8 mouse cellular contexts compared by ENCODE assay signal in genomic region chr19:40513632-40514078, GRCm38 (mm10). TPM values are rescaled to one million over a fixed set of nuclear protein-coding genes. Genes with fewer than 3 reads are reported as not detected.
DNase-seq lines count a peak whose midpoint lies in the region; ATAC-seq lines count a peak whose summit lies in the region.

Gene Sorbs1, minus strand, starts transcription at chr19:40513779.

- no peaks in the 10 kb centered on the region for H3K36me3 ChIP-seq in heart, embryonic 13.5 days
- no peaks in the 10 kb centered on the region for H3K36me3 ChIP-seq in liver, embryonic 12.5 days
- H3K36me3 ChIP-seq in stomach, embryonic 15.5 days = no peaks in the 10 kb centered on the region

- H3K4me2 ChIP-seq in heart, embryonic 13.5 days = peak within 1 kb of the TSS; percentile 92
- H3K4me2 ChIP-seq in liver, embryonic 12.5 days = peak within 1 kb of the TSS; percentile 90
- H3K4me2 ChIP-seq in stomach, embryonic 15.5 days = peak within 1 kb of the TSS; percentile 84

- DNase-seq in CD4-positive, CD25-positive, alpha-beta regulatory T cell, adult 2 months (ENCODE audit: low read depth, low spot score) = peak; percentile 97
- DNase-seq in fat pad, adult 2 months (ENCODE audit: extremely low read depth, low read depth, low spot score) = peak; percentile 30
- DNase-seq in kidney, postnatal 10 days = peak; percentile 98
- peak; percentile 93 to 95 for DNase-seq in natural killer cell, adult 2 months (ENCODE audit: low spot score in 2 of 2)

- peak within 1 kb of the TSS; percentile 85 for H3K4me3 ChIP-seq in brown adipose tissue, adult 24 weeks (ENCODE audit: insufficient read depth, low read depth, low read length)
- H3K4me3 ChIP-seq in heart, embryonic 13.5 days = peak within 1 kb of the TSS; percentile 74
- peak within 1 kb of the TSS; percentile 88 for H3K4me3 ChIP-seq in liver, embryonic 12.5 days
- H3K4me3 ChIP-seq in stomach, embryonic 15.5 days (replicated peaks) = peak within 1 kb of the TSS; percentile 83

- H3K27me3 ChIP-seq in heart, embryonic 13.5 days (replicated peaks) = no peaks in the 10 kb centered on the region
- no peaks in the 10 kb centered on the region for H3K27me3 ChIP-seq in liver, embryonic 12.5 days (replicated peaks)
- no peaks in the 10 kb centered on the region for H3K27me3 ChIP-seq in stomach, embryonic 15.5 days (replicated peaks)

- peak within 1 kb of the TSS; percentile 93 for H3K9ac ChIP-seq in heart, embryonic 13.5 days
- H3K9ac ChIP-seq in liver, embryonic 12.5 days = peak within 1 kb of the TSS; percentile 94
- peak within 1 kb of the TSS; percentile 82 for H3K9ac ChIP-seq in stomach, embryonic 15.5 days

- peak within 1 kb of the TSS; percentile 77 for H3K27ac ChIP-seq in brown adipose tissue, adult 24 weeks (replicated peaks; ENCODE audit: low read depth, low read length)
- peak within 1 kb of the TSS; percentile 93 for H3K27ac ChIP-seq in heart, embryonic 13.5 days (replicated peaks)
- peak within 1 kb of the TSS; percentile 98 for H3K27ac ChIP-seq in liver, embryonic 12.5 days
- H3K27ac ChIP-seq in stomach, embryonic 15.5 days = peak within 1 kb of the TSS; percentile 91

- ATAC-seq in heart, embryonic 13.5 days (ENCODE audit: extremely low read depth, insufficient number of reproducible peaks, low FRiP score, low TSS enrichment) = peak; percentile 98
- ATAC-seq in liver, embryonic 12.5 days = peak; percentile 97
- peak; percentile 99 for ATAC-seq in stomach, embryonic 15.5 days (ENCODE audit: insufficient read depth, low FRiP score, low read depth)

- WGBS in heart, embryonic 13.5 days = under 1% methylated on average over 50 of the region's 51 CpGs
- WGBS in liver, embryonic 12.5 days (ENCODE audit: insufficient replicate concordance) = 2% methylated on average over 48 of the region's 51 CpGs
- WGBS in stomach, embryonic 15.5 days = 0% methylated on average over 45 of the region's 51 CpGs

- H3K9me3 ChIP-seq in heart, embryonic 13.5 days = no peaks in the 10 kb centered on the region
- H3K9me3 ChIP-seq in liver, embryonic 12.5 days (replicated peaks) = no peaks in the 10 kb centered on the region
- H3K9me3 ChIP-seq in stomach, embryonic 15.5 days = no peaks in the 10 kb centered on the region

- peaks cover 20% of the 10 kb centered on the region for H3K4me1 ChIP-seq in brown adipose tissue, adult 24 weeks (ENCODE audit: control insufficient read depth, insufficient read depth, insufficient read length, low read length)
- peaks cover 36% of the 10 kb centered on the region for H3K4me1 ChIP-seq in heart, embryonic 13.5 days
- H3K4me1 ChIP-seq in liver, embryonic 12.5 days = peaks cover 51% of the 10 kb centered on the region
- peaks cover 11% of the 10 kb centered on the region for H3K4me1 ChIP-seq in stomach, embryonic 15.5 days

RNA-seq across cellular contexts. Expression of gene Sorbs1, which starts in this region (rescaled TPM):
- 254 and 431 TPM in 2 replicates for polyA plus RNA-seq in brown adipose tissue, adult 24 weeks (2012; ENCODE audit: insufficient read depth, insufficient read length, missing spikeins)
- polyA plus RNA-seq in heart, embryonic 13.5 days (2015; fragmentation: Nextera tagmentation; extraction: Ambion mirVana) = 65.4 and 74.3 TPM in 2 replicates
- 34.3 and 35.1 TPM in 2 replicates for polyA plus RNA-seq in liver, embryonic 12.5 days (2016; fragmentation: Nextera tagmentation; extraction: Ambion mirVana)
- polyA plus RNA-seq in stomach, embryonic 15.5 days (2015; fragmentation: Nextera tagmentation; extraction: Ambion mirVana) = 78.2 and 81.0 TPM in 2 replicates

Comparison
In these comparisons a context has a peak if more than half of its experiments do, and no peak if none do; other contexts are left out.
1. Peak in every context shown above with its lines: DNase-seq, ATAC-seq, H3K4me3 ChIP-seq and H3K27ac ChIP-seq.
2. DNase-seq: peak in every context shown above with its lines; median percentile 98 in kidney, postnatal 10 days; 97 in CD4-positive, CD25-positive, alpha-beta regulatory T cell, adult 2 months; 94 in natural killer cell, adult 2 months; 30 in fat pad, adult 2 months.